Mouse (Mus musculus): Measurements from ENCODE around the gene Mtfr1l.
A peak's percentile ranks its signal among the peaks of the same experiment; 100 is the strongest.

Gene Mtfr1l

GRCm38 (mm10) chr4:134489986-134490665, 45.1 kb downstream of the Mtfr1l start:
- no peak for DNase-seq (ENCODE audit: low spot score)

GRCm38 (mm10) chr4:134488211-134488610, 47.0 kb downstream of the Mtfr1l start:
- no peak for DNase-seq (ENCODE audit: low spot score)

GRCm38 (mm10) chr4:134485151-134485900, 49.9 kb downstream of the Mtfr1l start:
- no peak for DNase-seq (ENCODE audit: low spot score)

- no peak for DNase-seq (ENCODE audit: low spot score)
Measured at GRCm38 (mm10) chr4:134484231-134484630, 51.0 kb downstream of the Mtfr1l start.

- DNase-seq (ENCODE audit: low spot score) = no peak
Measured at GRCm38 (mm10) chr4:134483696-134484095, 51.5 kb downstream of the Mtfr1l start.

- DNase-seq (ENCODE audit: low spot score) = no peak
Measured at GRCm38 (mm10) chr4:134483078-134483688, 52.0 kb downstream of the Mtfr1l start.

GRCm38 (mm10) chr4:134482442-134482841, 52.7 kb downstream of the Mtfr1l start:
- DNase-seq (ENCODE audit: low spot score) = no peak

GRCm38 (mm10) chr4:134481270-134481669, 53.9 kb downstream of the Mtfr1l start:
- no peak for DNase-seq (ENCODE audit: low spot score)

- peak; percentile 85 for DNase-seq (ENCODE audit: low spot score)
Measured at GRCm38 (mm10) chr4:134480864-134481263, 54.3 kb downstream of the Mtfr1l start.

GRCm38 (mm10) chr4:134479839-134480238, 55.3 kb downstream of the Mtfr1l start:
- DNase-seq (ENCODE audit: low spot score) = no peak

- peak; percentile 92 for DNase-seq (ENCODE audit: low spot score)
Measured at GRCm38 (mm10) chr4:134478031-134478430, 57.2 kb downstream of the Mtfr1l start.

- no peak for DNase-seq (ENCODE audit: low spot score)
Measured at GRCm38 (mm10) chr4:134476899-134477298, 58.3 kb downstream of the Mtfr1l start.

All from urinary bladder, postnatal 14 days (tissue).